Mouse (Mus musculus): ENCODE data around the gene Ostf1. TPM values are rescaled to one million over a fixed set of nuclear protein-coding genes. Genes with fewer than 3 reads are reported as not detected.

Ostf1 gene
- polyA plus RNA-seq, 1 experiment = 6.2 TPM

- Histone ChIP-seq H3K4me1 (ENCODE audit: control insufficient read depth, insufficient read depth, low read length) (no peaks in the 10 kb centered on the region), H3K27me3 (ENCODE audit: control insufficient read depth, insufficient read depth, low read length) (no peaks in the 10 kb centered on the region), H3K36me3 (ENCODE audit: control insufficient read depth, insufficient read depth, low read length) (no peaks in the 10 kb centered on the region), H3K27ac (ENCODE audit: control insufficient read depth, insufficient read depth, low read depth, low read length) (no peak overlapping the region), H3K4me3 (ENCODE audit: control insufficient read depth, low read depth, low read length) (no peak overlapping the region)
- no peak for TF ChIP-seq CTCF (IDR thresholded peaks at IDR 0.05; ENCODE audit: control insufficient read depth, insufficient read depth, insufficient replicate concordance, low read depth, low read length)
- TF ChIP-seq POLR2A (IDR thresholded peaks at IDR 0.05; ENCODE audit: control insufficient read depth, low read depth, low read length) = no peak
Measured at GRCm38 (mm10) chr19:18599650-18600049, 32.0 kb downstream of the Ostf1 start.

GRCm38 (mm10) chr19:18599051-18599450, 32.6 kb downstream of the Ostf1 start:
- no peak for TF ChIP-seq CTCF (IDR thresholded peaks at IDR 0.05; ENCODE audit: control insufficient read depth, insufficient read depth, insufficient replicate concordance, low read depth, low read length)
- no peak for TF ChIP-seq POLR2A (IDR thresholded peaks at IDR 0.05; ENCODE audit: control insufficient read depth, low read depth, low read length)
- H3K4me3 ChIP-seq (ENCODE audit: control insufficient read depth, low read depth, low read length) = no peak overlapping the region
- no peak overlapping the region for H3K27ac ChIP-seq (ENCODE audit: control insufficient read depth, insufficient read depth, low read depth, low read length)
- no peaks in the 10 kb centered on the region for H3K27me3 ChIP-seq (ENCODE audit: control insufficient read depth, insufficient read depth, low read length)
- H3K36me3 ChIP-seq (ENCODE audit: control insufficient read depth, insufficient read depth, low read length) = no peaks in the 10 kb centered on the region
- H3K4me1 ChIP-seq (ENCODE audit: control insufficient read depth, insufficient read depth, low read length) = no peaks in the 10 kb centered on the region

- TF ChIP-seq POLR2A (IDR thresholded peaks at IDR 0.05; ENCODE audit: control insufficient read depth, low read depth, low read length) (no peak), CTCF (IDR thresholded peaks at IDR 0.05; ENCODE audit: control insufficient read depth, insufficient read depth, insufficient replicate concordance, low read depth, low read length) (no peak)
Measured at GRCm38 (mm10) chr19:18598265-18598926, 33.2 kb downstream of the Ostf1 start.

GRCm38 (mm10) chr19:18597772-18598171, 33.9 kb downstream of the Ostf1 start:
- TF ChIP-seq POLR2A (IDR thresholded peaks at IDR 0.05; ENCODE audit: control insufficient read depth, low read depth, low read length) (no peak), CTCF (IDR thresholded peaks at IDR 0.05; ENCODE audit: control insufficient read depth, insufficient read depth, insufficient replicate concordance, low read depth, low read length) (no peak)
- H3K36me3 ChIP-seq (ENCODE audit: control insufficient read depth, insufficient read depth, low read length) = no peaks in the 10 kb centered on the region
- H3K27me3 ChIP-seq (ENCODE audit: control insufficient read depth, insufficient read depth, low read length) = no peaks in the 10 kb centered on the region
- no peaks in the 10 kb centered on the region for H3K4me1 ChIP-seq (ENCODE audit: control insufficient read depth, insufficient read depth, low read length)
- H3K4me3 ChIP-seq (ENCODE audit: control insufficient read depth, low read depth, low read length) = no peak overlapping the region
- no peak overlapping the region for H3K27ac ChIP-seq (ENCODE audit: control insufficient read depth, insufficient read depth, low read depth, low read length)

More at GRCm38 (mm10) chr19:18598265-18598926, 33.2 kb downstream of the Ostf1 start:
- Histone ChIP-seq H3K4me3 (ENCODE audit: control insufficient read depth, low read depth, low read length) (no peak overlapping the region), H3K36me3 (ENCODE audit: control insufficient read depth, insufficient read depth, low read length) (no peaks in the 10 kb centered on the region), H3K4me1 (ENCODE audit: control insufficient read depth, insufficient read depth, low read length) (no peaks in the 10 kb centered on the region), H3K27ac (ENCODE audit: control insufficient read depth, insufficient read depth, low read depth, low read length) (no peak overlapping the region), H3K27me3 (ENCODE audit: control insufficient read depth, insufficient read depth, low read length) (no peaks in the 10 kb centered on the region)

- Histone ChIP-seq H3K4me1 (ENCODE audit: control insufficient read depth, insufficient read depth, low read length) (no peaks in the 10 kb centered on the region), H3K36me3 (ENCODE audit: control insufficient read depth, insufficient read depth, low read length) (no peaks in the 10 kb centered on the region), H3K27ac (ENCODE audit: control insufficient read depth, insufficient read depth, low read depth, low read length) (no peak overlapping the region), H3K27me3 (ENCODE audit: control insufficient read depth, insufficient read depth, low read length) (no peaks in the 10 kb centered on the region), H3K4me3 (ENCODE audit: control insufficient read depth, low read depth, low read length) (no peak overlapping the region)
- TF ChIP-seq CTCF (IDR thresholded peaks at IDR 0.05; ENCODE audit: control insufficient read depth, insufficient read depth, insufficient replicate concordance, low read depth, low read length) = no peak
- TF ChIP-seq POLR2A (IDR thresholded peaks at IDR 0.05; ENCODE audit: control insufficient read depth, low read depth, low read length) = no peak
Measured at GRCm38 (mm10) chr19:18596876-18597275, 34.7 kb downstream of the Ostf1 start.

- Histone ChIP-seq H3K36me3 (ENCODE audit: control insufficient read depth, insufficient read depth, low read length) (no peaks in the 10 kb centered on the region), H3K27ac (ENCODE audit: control insufficient read depth, insufficient read depth, low read depth, low read length) (no peak overlapping the region), H3K27me3 (ENCODE audit: control insufficient read depth, insufficient read depth, low read length) (no peaks in the 10 kb centered on the region), H3K4me1 (ENCODE audit: control insufficient read depth, insufficient read depth, low read length) (no peaks in the 10 kb centered on the region), H3K4me3 (ENCODE audit: control insufficient read depth, low read depth, low read length) (no peak overlapping the region)
- TF ChIP-seq POLR2A (IDR thresholded peaks at IDR 0.05; ENCODE audit: control insufficient read depth, low read depth, low read length) (no peak), CTCF (IDR thresholded peaks at IDR 0.05; ENCODE audit: control insufficient read depth, insufficient read depth, insufficient replicate concordance, low read depth, low read length) (no peak)
Measured at GRCm38 (mm10) chr19:18593722-18594121, 37.9 kb downstream of the Ostf1 start.

GRCm38 (mm10) chr19:18592919-18593318, 38.7 kb downstream of the Ostf1 start:
- Histone ChIP-seq H3K27ac (ENCODE audit: control insufficient read depth, insufficient read depth, low read depth, low read length) (no peak overlapping the region), H3K4me1 (ENCODE audit: control insufficient read depth, insufficient read depth, low read length) (no peaks in the 10 kb centered on the region), H3K4me3 (ENCODE audit: control insufficient read depth, low read depth, low read length) (no peak overlapping the region), H3K27me3 (ENCODE audit: control insufficient read depth, insufficient read depth, low read length) (no peaks in the 10 kb centered on the region), H3K36me3 (ENCODE audit: control insufficient read depth, insufficient read depth, low read length) (no peaks in the 10 kb centered on the region)
- TF ChIP-seq CTCF (IDR thresholded peaks at IDR 0.05; ENCODE audit: control insufficient read depth, insufficient read depth, insufficient replicate concordance, low read depth, low read length) (no peak), POLR2A (IDR thresholded peaks at IDR 0.05; ENCODE audit: control insufficient read depth, low read depth, low read length) (no peak)

Data from testis, adult 2 months (tissue).